Mouse (Mus musculus) stomach, embryonic 16.5 days (tissue): ENCODE results near the gene Pcgf2. TPM values are rescaled to one million over a fixed set of nuclear protein-coding genes. Genes with fewer than 3 reads are reported as not detected.

Source experiments
- ATAC-seq: fragments of 200-750 bp; cut with Nextera tagmentation; 2 replicates; pipeline ENCODE4 v1.8.0; 2017; ENCODE audit warnings: moderate number of reproducible peaks, moderate TSS enrichment; ENCODE audit not compliant: insufficient read depth, low FRiP score
- H3K27ac ChIP-seq: fragments of 300-500 bp; sonication (generic); 2 replicates; pipeline ENCODE4 v1.5.1; 2014; ENCODE audit warnings: low read length
- H3K27me3 ChIP-seq: fragments of 300-500 bp; sonication (generic); 2 replicates; pipeline ENCODE4 v1.6.1; 2014; ENCODE audit warnings: low read length, control low read depth, mixed read lengths; ENCODE audit not compliant: control insufficient read depth, insufficient read depth
- H3K36me3 ChIP-seq: fragments of 300-500 bp; sonication (generic); 2 replicates; pipeline ENCODE4 v1.6.1; 2014; ENCODE audit warnings: low read length; ENCODE audit not compliant: control insufficient read depth, insufficient read depth
- H3K4me1 ChIP-seq: fragments of 300-500 bp; sonication (generic); 2 replicates; pipeline ENCODE4 v1.6.1; 2014; ENCODE audit warnings: low read length, control low read depth, mixed read lengths; ENCODE audit not compliant: control insufficient read depth, insufficient read depth
- H3K4me2 ChIP-seq: fragments of 300-500 bp; sonication (generic); 2 replicates; pipeline ENCODE4 v1.6.1; 2014; ENCODE audit warnings: low read depth, low read length, mixed read lengths
- H3K4me3 ChIP-seq: fragments of 300-500 bp; sonication (generic); replicated peaks from 2 replicates; pipeline ENCODE4 v1.5.1; 2014; ENCODE audit warnings: mild to moderate bottlenecking, low read length
- H3K9ac ChIP-seq: fragments of 300-500 bp; sonication (generic); 2 replicates; pipeline ENCODE4 v1.6.1; 2014; ENCODE audit warnings: low read length
- H3K9me3 ChIP-seq: fragments of 300-500 bp; sonication (generic); replicated peaks from 2 replicates; pipeline ENCODE4 v1.6.1; 2016; ENCODE audit warnings: low read length, control low read depth; ENCODE audit not compliant: control insufficient read depth
- WGBS: fragments of 180-500 bp; shearing (Covaris S2); extraction: QIAGEN DNeasy Blood & Tissue Kit; methylation state at CpG from one replicate; pipeline ENCODE4 v1.1.7; 2014; 5-methylcytosine and 5-hydroxymethylcytosine counted together
- polyA plus RNA-seq: library from polyadenylated mRNA; unstranded; fragments of >200 nt; fragmentation: Nextera tagmentation; extraction: Ambion mirVana; gene quantifications from 2 replicates; pipeline ENCODE4 v1.2.1, GENCODE M21; 2015

Pcgf2 gene
- polyA plus RNA-seq, 1 experiment from 2014 or later, result 8.9 TPM

DNA sequence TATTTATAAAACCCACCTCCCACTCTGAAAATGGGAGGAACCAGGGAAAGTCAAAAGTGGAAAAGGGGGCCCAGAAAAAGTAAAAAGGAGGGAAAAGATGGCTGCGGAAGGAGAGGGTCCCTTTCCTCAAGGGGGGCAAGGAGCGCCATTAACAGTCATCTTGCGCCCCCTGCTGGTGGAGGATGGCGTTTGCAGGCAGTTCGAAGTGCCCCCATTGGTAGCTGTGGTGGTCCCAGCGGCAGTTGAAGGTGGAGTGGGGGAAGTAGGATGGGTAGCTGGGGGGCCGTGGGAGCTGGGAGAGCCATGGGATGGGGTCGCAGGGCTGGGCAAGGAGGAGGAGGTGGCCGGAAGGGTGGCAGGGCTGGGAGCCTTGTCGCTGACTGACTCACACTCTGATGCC lies 10.4 kb downstream of the Pcgf2 start:
- no peaks in the 10 kb centered on the region for H3K9me3 ChIP-seq
- H3K4me1 ChIP-seq, result peaks cover 24% of the 10 kb centered on the region
- H3K9ac ChIP-seq, result no peak overlapping the region
- H3K27ac ChIP-seq, result no peak overlapping the region
- ATAC-seq, result no peak
- H3K4me3 ChIP-seq, result no peak overlapping the region
- no peak overlapping the region for H3K4me2 ChIP-seq
- 32% methylated on average over 10 of the region's 10 CpGs for WGBS
- H3K27me3 ChIP-seq, result no peaks in the 10 kb centered on the region
- peaks cover 27% of the 10 kb centered on the region; the same call in 1 of the 2 replicates for H3K36me3 ChIP-seq

DNA sequence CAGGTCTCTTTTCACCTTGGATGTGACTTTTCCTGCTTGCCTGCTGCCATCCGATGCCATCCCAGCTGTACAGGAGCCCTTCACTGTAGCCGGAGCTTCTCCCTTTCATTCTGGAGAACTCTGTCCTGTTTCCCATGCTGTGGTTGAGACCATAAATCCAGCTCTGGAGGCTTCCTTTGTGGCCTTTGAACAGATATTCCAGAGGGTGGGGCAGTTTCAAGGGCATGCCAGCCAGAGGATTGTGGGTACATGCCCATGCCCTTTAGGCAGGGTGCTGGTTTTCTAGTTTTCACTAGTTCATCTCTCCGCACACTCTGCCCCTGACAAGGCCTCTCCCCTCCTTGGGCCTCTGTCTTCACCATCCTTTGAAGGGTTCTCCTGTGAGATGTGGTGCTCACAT lies 13.2 kb downstream of the Pcgf2 start:
- H3K9me3 ChIP-seq, result no peaks in the 10 kb centered on the region
- no peak overlapping the region for H3K4me3 ChIP-seq
- WGBS, result 90% methylated on average over 3 of the region's 3 CpGs
- H3K9ac ChIP-seq, result no peak overlapping the region
- peaks cover 19% of the 10 kb centered on the region; the same call in 1 of the 2 replicates for H3K36me3 ChIP-seq
- H3K27ac ChIP-seq, result no peak overlapping the region
- H3K4me1 ChIP-seq, result peaks cover 15% of the 10 kb centered on the region
- H3K4me2 ChIP-seq, result peak overlapping the region; percentile 62
- H3K27me3 ChIP-seq, result no peaks in the 10 kb centered on the region
- ATAC-seq, result no peak

DNA sequence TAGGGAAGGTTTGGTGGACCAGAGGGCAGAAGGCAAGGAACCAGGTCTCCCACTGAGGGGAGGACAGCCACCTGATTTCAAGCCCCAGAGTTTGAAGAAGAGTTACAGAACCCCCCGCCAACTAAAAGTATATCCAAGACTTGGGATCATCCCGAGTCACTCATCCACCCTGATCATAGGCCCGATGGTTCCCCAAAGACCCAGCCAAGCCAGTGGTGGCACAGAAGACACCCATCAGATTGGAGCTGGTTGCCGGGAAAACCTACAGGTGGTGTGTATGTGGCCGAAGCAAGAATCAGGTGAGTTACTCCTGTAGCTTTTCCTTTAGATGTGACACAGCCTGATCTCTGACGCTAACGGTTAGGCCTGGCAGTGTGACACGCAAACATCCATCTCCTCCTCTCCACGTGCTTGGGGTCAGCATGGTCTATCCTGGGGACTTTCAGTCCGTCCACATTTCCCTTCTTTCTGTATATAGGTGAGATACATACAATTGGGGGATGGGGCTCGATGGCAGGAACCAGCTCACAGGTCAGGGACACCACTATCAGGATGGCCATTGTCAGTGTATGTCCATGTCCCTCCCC lies 13.9 kb downstream of the Pcgf2 start:
- Histone ChIP-seq H3K27ac (no peak overlapping the region), H3K4me2 (peak overlapping the region; percentile 62), H3K27me3 (no peaks in the 10 kb centered on the region), H3K36me3 (peaks cover 17% of the 10 kb centered on the region; the same call in 1 of the 2 replicates), H3K9me3 (no peaks in the 10 kb centered on the region), H3K9ac (peak overlapping the region; percentile 54), H3K4me1 (peaks cover 15% of the 10 kb centered on the region), H3K4me3 (peak overlapping the region; percentile 37)
- 64% methylated on average over 11 of the region's 11 CpGs for WGBS
- no peak for ATAC-seq

DNA sequence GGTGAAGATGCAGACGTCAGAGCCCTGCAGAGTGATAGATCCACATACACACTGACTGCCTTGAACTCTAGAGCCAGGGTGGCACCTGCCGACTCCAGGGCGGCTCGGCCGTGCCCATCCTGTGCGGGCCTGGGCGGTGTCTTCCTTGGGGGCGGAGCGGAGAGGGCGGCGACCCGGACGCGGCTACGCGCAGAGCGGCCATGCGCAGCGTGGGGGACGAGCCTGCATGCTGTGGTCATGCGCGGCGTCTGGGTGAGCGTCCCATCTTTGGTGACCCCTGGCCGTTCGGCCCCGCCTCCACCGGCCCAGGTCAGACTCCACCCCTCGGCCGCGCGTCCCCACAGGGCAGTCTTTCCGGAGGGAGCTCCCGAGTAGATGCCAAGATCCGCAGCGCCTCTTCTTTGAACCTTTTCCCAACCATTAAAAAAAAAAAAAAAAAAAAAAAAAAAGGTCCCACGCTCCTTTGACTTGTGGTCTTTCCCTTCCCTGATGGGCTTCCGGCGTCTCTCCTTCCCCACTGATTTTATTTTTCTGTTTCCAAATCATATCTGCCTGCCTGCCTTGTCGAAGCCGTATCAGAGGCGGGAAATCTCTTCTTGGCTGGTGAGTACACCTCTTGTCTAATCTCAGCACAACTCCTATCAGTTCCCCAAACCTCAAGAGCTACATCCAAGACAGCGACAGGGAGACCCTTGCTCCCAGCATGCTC lies 14.5 kb downstream of the Pcgf2 start, which contains the start of gene Cisd3:
Cisd3 (plus strand) TSS at position 214 of the 709 bp plus-strand sequence.
- H3K9ac ChIP-seq, result peak within 1 kb of the TSS; percentile 54
- H3K4me3 ChIP-seq, result peak within 1 kb of the TSS; percentile 37
- peak within 1 kb of the TSS; percentile 62 for H3K4me2 ChIP-seq
- WGBS, result 1% methylated on average over 43 of the region's 43 CpGs
- peak; percentile 92 for ATAC-seq
- H3K4me1 ChIP-seq, result peaks cover 15% of the 10 kb centered on the region
- H3K9me3 ChIP-seq, result no peaks in the 10 kb centered on the region
- H3K36me3 ChIP-seq, result peaks cover 10% of the 10 kb centered on the region; the same call in 1 of the 2 replicates
- peak within 1 kb of the TSS; percentile 42 for H3K27ac ChIP-seq
- H3K27me3 ChIP-seq, result no peaks in the 10 kb centered on the region

DNA sequence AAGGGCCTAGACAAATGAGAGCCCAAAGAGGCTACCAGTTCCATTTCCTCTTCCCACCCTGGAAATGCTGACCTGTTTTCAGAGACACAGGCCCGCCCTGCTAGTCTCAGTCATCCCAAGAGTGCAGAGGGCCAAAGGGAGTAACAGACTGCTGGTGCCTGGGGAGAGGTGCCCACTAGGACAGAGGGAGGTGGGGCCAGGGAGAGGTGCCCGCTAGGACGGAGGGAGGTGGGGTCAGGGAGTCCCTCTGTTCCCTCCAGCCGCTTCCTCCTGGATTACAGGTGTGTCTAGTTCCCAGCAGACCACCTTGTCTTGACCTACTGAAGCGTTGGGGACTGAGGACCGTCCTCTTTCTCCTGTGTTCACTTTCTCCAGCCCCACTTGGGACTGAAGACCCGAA lies 15.5 kb downstream of the Pcgf2 start:
- Histone ChIP-seq H3K27me3 (no peaks in the 10 kb centered on the region), H3K9ac (no peak overlapping the region), H3K4me1 (peaks cover 15% of the 10 kb centered on the region), H3K36me3 (peaks cover 8% of the 10 kb centered on the region), H3K4me3 (no peak overlapping the region), H3K4me2 (no peak overlapping the region), H3K27ac (no peak overlapping the region), H3K9me3 (no peaks in the 10 kb centered on the region)
- WGBS, result 30% methylated on average over 7 of the region's 7 CpGs
- ATAC-seq, result no peak

DNA sequence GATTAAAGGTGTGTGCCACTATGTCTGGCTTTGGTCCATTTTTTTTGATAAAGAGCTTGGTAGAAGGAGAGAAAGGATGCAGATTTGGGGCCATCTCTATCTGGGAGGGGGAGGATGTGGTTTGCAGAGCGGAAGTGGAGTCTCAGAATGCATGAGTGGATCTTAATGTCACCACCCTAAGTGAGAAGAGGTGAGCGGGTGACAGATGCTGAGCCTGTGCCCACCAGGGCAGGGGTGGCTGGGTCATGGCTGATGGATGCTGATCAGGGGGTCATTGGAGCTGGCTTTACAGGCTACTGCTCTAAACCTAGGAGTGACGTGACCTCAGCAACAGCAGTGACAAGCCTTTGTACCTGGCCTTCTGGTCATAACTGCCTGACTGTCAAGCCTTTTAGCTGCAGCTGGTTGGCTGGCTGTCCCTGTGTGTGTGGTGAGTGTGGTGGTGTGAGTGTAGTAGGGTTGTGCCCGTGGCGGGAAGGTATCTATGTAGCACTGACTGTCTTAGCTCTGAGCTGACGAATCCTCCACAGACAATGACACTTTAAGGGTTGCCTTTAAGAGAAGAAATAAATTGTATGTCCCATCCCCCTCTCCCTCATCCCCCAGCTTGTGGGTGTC lies 16.1 kb downstream of the Pcgf2 start:
- H3K4me3 ChIP-seq, result no peak overlapping the region
- ATAC-seq, result no peak
- H3K36me3 ChIP-seq, result peaks cover 7% of the 10 kb centered on the region; the same call in 1 of the 2 replicates
- no peaks in the 10 kb centered on the region for H3K9me3 ChIP-seq
- no peak overlapping the region for H3K27ac ChIP-seq
- no peaks in the 10 kb centered on the region for H3K27me3 ChIP-seq
- H3K9ac ChIP-seq, result no peak overlapping the region
- 82% methylated on average over 6 of the region's 6 CpGs for WGBS
- H3K4me1 ChIP-seq, result peaks cover 15% of the 10 kb centered on the region
- no peak overlapping the region for H3K4me2 ChIP-seq

DNA sequence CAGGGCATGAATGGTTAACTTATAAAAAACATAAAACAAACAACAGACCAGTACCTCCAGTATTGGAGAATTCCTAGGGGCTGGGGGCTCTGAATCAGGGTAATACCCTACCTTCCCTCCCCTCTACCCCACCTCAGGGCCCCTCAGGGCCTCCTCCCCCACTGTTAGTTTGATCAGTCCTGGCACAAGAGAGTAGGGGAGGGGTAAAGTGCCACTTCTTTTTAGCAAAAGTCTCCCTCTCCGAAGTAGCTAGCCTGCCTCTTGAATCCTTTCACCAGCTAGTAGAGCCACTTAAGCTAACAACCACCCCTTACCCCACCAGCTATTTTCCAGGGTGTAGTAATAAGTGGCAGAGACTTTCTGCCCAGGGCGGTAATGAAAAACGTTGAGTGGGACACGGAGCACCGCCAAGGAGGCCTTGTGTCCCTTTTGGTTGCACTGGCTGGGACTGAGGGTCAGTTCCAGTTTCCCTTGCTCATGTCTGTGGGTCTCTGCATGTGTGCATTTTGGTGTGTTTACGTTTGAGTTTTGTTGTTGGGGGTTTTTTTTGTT lies 17.7 kb downstream of the Pcgf2 start:
- no peak overlapping the region for H3K27ac ChIP-seq
- H3K4me1 ChIP-seq, result peaks cover 15% of the 10 kb centered on the region
- no peak overlapping the region for H3K4me3 ChIP-seq
- ATAC-seq, result no peak
- 72% methylated on average over 6 of the region's 6 CpGs for WGBS
- H3K27me3 ChIP-seq, result no peaks in the 10 kb centered on the region
- no peak overlapping the region for H3K9ac ChIP-seq
- peaks cover 4% of the 10 kb centered on the region; the same call in 1 of the 2 replicates for H3K36me3 ChIP-seq
- H3K4me2 ChIP-seq, result no peak overlapping the region
- no peaks in the 10 kb centered on the region for H3K9me3 ChIP-seq

DNA sequence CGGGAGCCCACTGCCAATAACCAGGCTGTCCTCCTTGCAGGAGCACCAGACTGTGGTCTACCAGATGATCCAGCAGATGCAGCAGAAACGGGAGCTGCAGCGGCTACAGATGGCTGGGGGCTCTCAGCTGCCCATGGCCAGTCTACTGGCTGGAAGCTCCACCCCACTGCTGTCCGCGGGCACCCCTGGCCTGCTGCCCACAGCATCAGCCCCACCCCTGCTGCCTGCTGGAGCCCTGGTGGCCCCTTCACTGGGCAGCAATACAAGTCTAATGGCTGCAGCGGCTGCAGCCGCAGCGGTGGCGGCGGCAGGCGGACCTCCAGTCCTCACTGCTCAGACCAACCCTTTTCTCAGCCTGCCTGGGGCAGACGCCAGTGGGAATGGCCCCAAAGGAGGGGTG lies 19.9 kb downstream of the Pcgf2 start:
- Histone ChIP-seq H3K4me1 (0 out of 2 replicates have a peak, but pooled peaks cover 1% of the 10 kb centered on the region), H3K4me3 (no peak overlapping the region), H3K9ac (no peak overlapping the region), H3K4me2 (no peak overlapping the region), H3K27me3 (no peaks in the 10 kb centered on the region), H3K36me3 (peaks cover 8% of the 10 kb centered on the region), H3K27ac (no peak overlapping the region), H3K9me3 (no peaks in the 10 kb centered on the region)
- WGBS, result 76% methylated on average over 12 of the region's 12 CpGs
- ATAC-seq, result no peak

DNA sequence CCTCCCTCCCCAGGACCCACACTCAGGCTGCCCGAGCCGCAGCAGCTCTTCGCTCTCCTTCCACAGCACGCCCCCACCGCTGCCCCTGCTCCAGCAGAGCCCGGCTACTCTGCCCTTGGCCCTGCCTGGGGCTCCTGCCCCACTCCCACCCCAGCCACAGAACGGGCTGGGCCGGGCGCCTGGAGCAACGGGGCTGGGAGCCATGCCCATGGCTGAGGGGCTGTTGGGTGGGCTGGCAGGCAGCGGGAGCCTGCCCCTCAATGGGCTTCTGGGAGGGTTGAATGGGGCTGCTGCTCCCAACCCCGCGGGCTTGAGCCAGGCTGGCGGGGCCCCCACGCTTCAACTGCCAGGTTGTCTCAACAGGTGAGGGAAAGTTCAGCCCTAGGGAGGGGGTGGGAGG lies 22.0 kb downstream of the Pcgf2 start:
- ATAC-seq, result no peak
- H3K4me3 ChIP-seq, result no peak overlapping the region
- H3K36me3 ChIP-seq, result peaks cover 8% of the 10 kb centered on the region
- H3K27ac ChIP-seq, result no peak overlapping the region
- no peak overlapping the region for H3K4me2 ChIP-seq
- H3K4me1 ChIP-seq, result no peaks in the 10 kb centered on the region
- no peaks in the 10 kb centered on the region for H3K9me3 ChIP-seq
- no peaks in the 10 kb centered on the region for H3K27me3 ChIP-seq
- 80% methylated on average over 15 of the region's 15 CpGs for WGBS
- H3K9ac ChIP-seq, result no peak overlapping the region
